Mouse (Mus musculus) forebrain, embryonic 11.5 days (tissue): ENCODE measurements around the gene Pdzd2. TPM values are rescaled to one million over a fixed set of nuclear protein-coding genes. Genes with fewer than 3 reads are reported as not detected.

Source experiments
- ATAC-seq: fragments of 200-750 bp; cut with Nextera tagmentation; replicated peaks from 2 replicates; pipeline ENCODE4 v1.8.0; 2017; ENCODE audit warnings: moderate TSS enrichment; ENCODE audit not compliant: low FRiP score
- DNase-seq: peaks from one replicate; pipeline ENCODE4 v3.0.0-alpha.2; 2017; ENCODE audit warnings: low spot score
- H3K27ac ChIP-seq: fragments of 300-500 bp; sonication (generic); 2 replicates; pipeline ENCODE4 v1.5.1; 2014; ENCODE audit warnings: low read depth, low read length
- H3K27me3 ChIP-seq: fragments of 300-500 bp; sonication (generic); 2 replicates; pipeline ENCODE4 v1.6.1; 2014; ENCODE audit warnings: mild to moderate bottlenecking, low read length, mixed read lengths; ENCODE audit not compliant: control insufficient read depth, insufficient read depth
- H3K36me3 ChIP-seq: fragments of 300-500 bp; sonication (generic); 2 replicates; pipeline ENCODE4 v1.6.1; 2014; ENCODE audit warnings: mild to moderate bottlenecking, low read length, moderate library complexity, mixed read lengths; ENCODE audit not compliant: control insufficient read depth, insufficient read depth
- H3K4me1 ChIP-seq: fragments of 300-500 bp; sonication (generic); replicated peaks from 2 replicates; pipeline ENCODE4 v1.6.1; 2014; ENCODE audit warnings: low read length, mixed read lengths; ENCODE audit not compliant: control insufficient read depth, insufficient read depth
- H3K4me2 ChIP-seq: fragments of 300-500 bp; sonication (generic); 2 replicates; pipeline ENCODE4 v1.6.1; 2014; ENCODE audit warnings: low read depth, mild to moderate bottlenecking, low read length, moderate library complexity, mixed read lengths; ENCODE audit not compliant: severe bottlenecking
- H3K4me3 ChIP-seq: fragments of 300-500 bp; sonication (generic); 2 replicates; pipeline ENCODE4 v1.5.1; 2014; ENCODE audit warnings: low read depth, low read length
- H3K9ac ChIP-seq: fragments of 300-500 bp; sonication (generic); 2 replicates; pipeline ENCODE4 v1.6.1; 2014; ENCODE audit warnings: low read length
- H3K9me3 ChIP-seq: fragments of 300-500 bp; sonication (generic); 2 replicates; pipeline ENCODE4 v1.6.1; 2016; ENCODE audit warnings: low read length, mixed read lengths; ENCODE audit not compliant: control insufficient read depth
- WGBS: fragments of 180-500 bp; shearing (Covaris S2); extraction: QIAGEN DNeasy Blood & Tissue Kit; methylation state at CpG from one replicate; pipeline ENCODE4 v1.1.7; 2014; 5-methylcytosine and 5-hydroxymethylcytosine counted together
- polyA plus RNA-seq: library from polyadenylated mRNA; unstranded; fragments of >200 nt; fragmentation: Nextera tagmentation; extraction: Ambion mirVana; gene quantifications from 2 replicates; pipeline ENCODE4 v1.2.1, GENCODE M21; 2014

The Pdzd2 gene
- polyA plus RNA-seq, 1 experiment from 2014 or later: 6.0 TPM

GRCm38 (mm10) chr15:12354281-12354810, 385.4 kb downstream of the Pdzd2 start:
- Histone ChIP-seq H3K4me1 (no peaks in the 10 kb centered on the region), H3K27ac (no peak overlapping the region), H3K36me3 (peaks cover 10% of the 10 kb centered on the region), H3K4me2 (no peak overlapping the region), H3K9me3 (no peaks in the 10 kb centered on the region), H3K4me3 (no peak overlapping the region), H3K27me3 (no peaks in the 10 kb centered on the region), H3K9ac (no peak overlapping the region)
- WGBS: 94% methylated on average over 2 of the region's 2 CpGs
- no peak for DNase-seq
- ATAC-seq: no peak

GRCm38 (mm10) chr15:12351470-12351869, 388.3 kb downstream of the Pdzd2 start:
- Histone ChIP-seq H3K4me1 (no peaks in the 10 kb centered on the region), H3K36me3 (peaks cover 10% of the 10 kb centered on the region), H3K4me2 (no peak overlapping the region), H3K9me3 (no peaks in the 10 kb centered on the region), H3K9ac (no peak overlapping the region), H3K27ac (no peak overlapping the region), H3K27me3 (no peaks in the 10 kb centered on the region), H3K4me3 (no peak overlapping the region)
- ATAC-seq (no peak), DNase-seq (no peak)
- 97% methylated on average over 7 of the region's 7 CpGs for WGBS

GRCm38 (mm10) chr15:12349840-12350239, 389.9 kb downstream of the Pdzd2 start:
- peaks cover 10% of the 10 kb centered on the region for H3K36me3 ChIP-seq
- 92% methylated on average over 5 of the region's 5 CpGs for WGBS

GRCm38 (mm10) chr15:12348950-12349349, 390.8 kb downstream of the Pdzd2 start:
- ATAC-seq: no peak
- DNase-seq: no peak
- no peak overlapping the region for H3K4me3 ChIP-seq
- no peak overlapping the region for H3K9ac ChIP-seq
- H3K27me3 ChIP-seq: no peaks in the 10 kb centered on the region
- no peak overlapping the region for H3K4me2 ChIP-seq
- WGBS: 89% methylated on average over 3 of the region's 3 CpGs
- peaks cover 8% of the 10 kb centered on the region for H3K36me3 ChIP-seq
- H3K9me3 ChIP-seq: no peaks in the 10 kb centered on the region
- no peaks in the 10 kb centered on the region for H3K4me1 ChIP-seq
- H3K27ac ChIP-seq: no peak overlapping the region

More at GRCm38 (mm10) chr15:12349840-12350239, 389.9 kb downstream of the Pdzd2 start:
- Histone ChIP-seq H3K4me3 (no peak overlapping the region), H3K4me2 (no peak overlapping the region), H3K4me1 (no peaks in the 10 kb centered on the region), H3K9me3 (no peaks in the 10 kb centered on the region), H3K9ac (no peak overlapping the region), H3K27me3 (no peaks in the 10 kb centered on the region), H3K27ac (no peak overlapping the region)
- no peak for DNase-seq
- no peak for ATAC-seq

- DNase-seq: no peak
These were observed 392.8 kb downstream of the Pdzd2 start for GRCm38 (mm10) chr15:12346916-12347315.

GRCm38 (mm10) chr15:12341401-12341758, 398.3 kb downstream of the Pdzd2 start:
- Histone ChIP-seq H3K4me1 (peaks cover 2% of the 10 kb centered on the region; the same call in 1 of the 2 replicates), H3K9ac (peak overlapping the region; percentile 28)
- peak; percentile 59 for DNase-seq

More at GRCm38 (mm10) chr15:12346916-12347315, 392.8 kb downstream of the Pdzd2 start:
- no peak overlapping the region for H3K27ac ChIP-seq
- no peak overlapping the region for H3K4me3 ChIP-seq
- no peaks in the 10 kb centered on the region for H3K4me1 ChIP-seq
- no peak overlapping the region for H3K9ac ChIP-seq
- H3K9me3 ChIP-seq: no peaks in the 10 kb centered on the region
- peaks cover 2% of the 10 kb centered on the region for H3K36me3 ChIP-seq
- no peaks in the 10 kb centered on the region for H3K27me3 ChIP-seq
- WGBS: 93% methylated on average over 3 of the region's 3 CpGs
- no peak overlapping the region for H3K4me2 ChIP-seq
- no peak for ATAC-seq

GRCm38 (mm10) chr15:12340536-12341400, 399.0 kb downstream of the Pdzd2 start:
- H3K9ac ChIP-seq: no peak overlapping the region; the same call in 1 of the 2 replicates
- no peaks in the 10 kb centered on the region for H3K36me3 ChIP-seq
- no peak overlapping the region for H3K4me3 ChIP-seq
- ATAC-seq (peak; percentile 46; the same call in 1 of the 2 replicates), DNase-seq (no peak)
- H3K9me3 ChIP-seq: no peaks in the 10 kb centered on the region
- H3K4me2 ChIP-seq: no peak overlapping the region
- 31% methylated on average over 5 of the region's 5 CpGs for WGBS
- no peaks in the 10 kb centered on the region for H3K27me3 ChIP-seq
- H3K4me1 ChIP-seq: peaks cover 2% of the 10 kb centered on the region; the same call in 1 of the 2 replicates
- H3K27ac ChIP-seq: peak overlapping the region; percentile 55; the same call in 1 of the 2 replicates

More at GRCm38 (mm10) chr15:12341401-12341758, 398.3 kb downstream of the Pdzd2 start:
- H3K9me3 ChIP-seq: no peaks in the 10 kb centered on the region
- no peaks in the 10 kb centered on the region for H3K27me3 ChIP-seq
- H3K4me2 ChIP-seq: no peak overlapping the region
- H3K27ac ChIP-seq: peak overlapping the region; percentile 55
- ATAC-seq: peak; percentile 91
- WGBS: 12% methylated on average over 4 of the region's 4 CpGs
- H3K4me3 ChIP-seq: no peak overlapping the region
- no peaks in the 10 kb centered on the region for H3K36me3 ChIP-seq

GRCm38 (mm10) chr15:12337779-12338137, 402.0 kb downstream of the Pdzd2 start:
- no peak overlapping the region for H3K27ac ChIP-seq
- no peak overlapping the region for H3K4me2 ChIP-seq
- H3K9ac ChIP-seq: no peak overlapping the region
- H3K36me3 ChIP-seq: no peaks in the 10 kb centered on the region
- ATAC-seq: no peak
- H3K27me3 ChIP-seq: no peaks in the 10 kb centered on the region
- 86% methylated on average over 3 of the region's 3 CpGs for WGBS
- H3K4me3 ChIP-seq: no peak overlapping the region
- H3K9me3 ChIP-seq: no peaks in the 10 kb centered on the region
- no peak for DNase-seq
- H3K4me1 ChIP-seq: peaks cover 2% of the 10 kb centered on the region; the same call in 1 of the 2 replicates
